Mouse (Mus musculus) stomach, postnatal 0 days (tissue): ENCODE results near the gene Atp13a3.

Experiments used
- CTCF ChIP-seq: IDR thresholded peaks from 2 replicates; pipeline ENCODE4 v1.5.1; 2016; ENCODE audit warnings: antibody characterized with exemption, low read depth, mild to moderate bottlenecking, moderate library complexity
- EP300 ChIP-seq: optimal IDR thresholded peaks from 2 replicates; pipeline ENCODE3; 2016; ENCODE audit warnings: antibody characterized with exemption

DNA sequence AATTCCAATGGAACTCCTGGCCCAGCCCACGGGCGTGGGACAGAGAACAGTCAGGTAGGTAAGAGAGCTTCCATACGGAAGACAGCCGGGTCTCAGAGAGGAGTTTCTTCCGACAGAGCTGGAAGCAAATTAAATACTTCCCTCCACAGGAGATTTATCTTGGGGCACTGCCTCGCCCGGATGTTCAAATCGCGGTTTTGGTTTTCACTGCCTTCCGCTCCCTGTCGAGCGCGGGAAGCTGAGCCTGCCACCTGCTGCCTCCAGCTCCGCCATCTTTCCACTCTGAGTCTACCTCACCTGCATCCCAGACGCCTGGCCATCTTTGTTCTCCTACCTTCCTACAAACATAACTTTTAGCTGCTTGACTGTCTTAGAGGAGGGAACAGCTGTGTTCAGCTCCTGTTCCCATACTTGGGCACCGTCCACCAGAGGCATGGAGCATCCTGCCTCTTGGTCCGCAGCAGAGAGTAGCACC, 16.5 kb downstream of the Atp13a3 start:
- no peak for TF ChIP-seq CTCF
- TF ChIP-seq EP300, result no peak
